Mouse (Mus musculus) inflammation-experienced regulatory T-cells, adult 6 months (primary cell): ENCODE data around the gene Epha3. TPM values are rescaled to one million over a fixed set of nuclear protein-coding genes. Genes with fewer than 3 reads are reported as not detected.

ENCODE experiments used
- ATAC-seq: one replicate; pipeline ENCODE4 v1.8.0; 2017
- polyA plus RNA-seq, 3 experiments: library from polyadenylated mRNA; unstranded; fragments of 100-300 nt; shearing (Covaris generic); gene quantifications; one replicate each; pipeline ENCODE4 v1.2.1; 2017

The Epha3 gene
- polyA plus RNA-seq, 3 experiments from 2014 or later = 0.70 to 2.1 (median 1.2) TPM

GRCm38 (mm10) chr16:63782101-63782500 lies 81.9 kb downstream of the Epha3 start:
- no peak for ATAC-seq

- ATAC-seq = no peak
These were observed 83.8 kb downstream of the Epha3 start for GRCm38 (mm10) chr16:63780151-63780550.

- no peak for ATAC-seq
These were observed 86.2 kb downstream of the Epha3 start for GRCm38 (mm10) chr16:63777811-63778210.

GRCm38 (mm10) chr16:63772566-63772965 lies 91.4 kb downstream of the Epha3 start:
- no peak for ATAC-seq

GRCm38 (mm10) chr16:63767589-63767988 lies 96.4 kb downstream of the Epha3 start:
- ATAC-seq = no peak

GRCm38 (mm10) chr16:63761177-63761576 lies 102.8 kb downstream of the Epha3 start:
- ATAC-seq = no peak

- no peak for ATAC-seq
These were observed 103.9 kb downstream of the Epha3 start for GRCm38 (mm10) chr16:63760112-63760511.

- ATAC-seq = no peak
These were observed 110.9 kb downstream of the Epha3 start for GRCm38 (mm10) chr16:63753052-63753451.

- ATAC-seq = no peak
These were observed 116.2 kb downstream of the Epha3 start for GRCm38 (mm10) chr16:63747817-63748216.

- no peak for ATAC-seq
These were observed 118.5 kb downstream of the Epha3 start for GRCm38 (mm10) chr16:63745465-63745864.

GRCm38 (mm10) chr16:63743208-63743854 lies 120.6 kb downstream of the Epha3 start:
- ATAC-seq = no peak

GRCm38 (mm10) chr16:63719235-63719634 lies 144.7 kb downstream of the Epha3 start:
- no peak for ATAC-seq

GRCm38 (mm10) chr16:63717317-63717716 lies 146.7 kb downstream of the Epha3 start:
- no peak for ATAC-seq

GRCm38 (mm10) chr16:63706912-63707868 lies 156.8 kb downstream of the Epha3 start:
- ATAC-seq = no peak

- ATAC-seq = no peak
These were observed 174.6 kb downstream of the Epha3 start for GRCm38 (mm10) chr16:63689371-63689770.

GRCm38 (mm10) chr16:63684211-63684610 lies 179.8 kb downstream of the Epha3 start:
- ATAC-seq = no peak

- ATAC-seq = no peak
These were observed 189.5 kb downstream of the Epha3 start for GRCm38 (mm10) chr16:63674426-63674825.

GRCm38 (mm10) chr16:63673236-63673840 lies 190.6 kb downstream of the Epha3 start:
- ATAC-seq = no peak

GRCm38 (mm10) chr16:63665897-63666464 lies 198.0 kb downstream of the Epha3 start:
- ATAC-seq = no peak

GRCm38 (mm10) chr16:63658302-63658974 lies 205.5 kb downstream of the Epha3 start:
- ATAC-seq = no peak

- no peak for ATAC-seq
These were observed 206.2 kb downstream of the Epha3 start for GRCm38 (mm10) chr16:63657743-63658142.

GRCm38 (mm10) chr16:63653393-63653918 lies 210.5 kb downstream of the Epha3 start:
- ATAC-seq = no peak
